Mouse (Mus musculus) midbrain, embryonic 16.5 days (tissue): ENCODE measurements around the gene Tomm22. TPM values are rescaled to one million over a fixed set of nuclear protein-coding genes. Genes with fewer than 3 reads are reported as not detected.

Experiments used
- polyA plus RNA-seq: library from polyadenylated mRNA; unstranded; fragments of >200 nt; fragmentation: Nextera tagmentation; extraction: Ambion mirVana; gene quantifications from 2 replicates; pipeline ENCODE4 v1.2.1, GENCODE M21; 2015

Gene Tomm22
- polyA plus RNA-seq, 1 experiment from 2014 or later: 237 TPM

Other genes starting within 250 kb of the Tomm22 start
- 193 and 218 TPM in 2 replicates for gene Csnk1e, start 215.3 kb upstream of the Tomm22 start, polyA plus RNA-seq
- gene Kcnj4, start 165.6 kb upstream of the Tomm22 start, polyA plus RNA-seq: not detected in 2 replicates
- gene Kdelr3, start 154.4 kb upstream of the Tomm22 start, polyA plus RNA-seq: 7.5 and 9.3 TPM in 2 replicates
- gene Ddx17, start 124.1 kb upstream of the Tomm22 start, polyA plus RNA-seq: 49.8 and 56.8 TPM in 2 replicates
- 0.51 and 0.77 TPM in 2 replicates for gene Dmc1, start 65.8 kb upstream of the Tomm22 start, polyA plus RNA-seq
- 4.0 and 5.1 TPM in 2 replicates for gene Fam227a, start 11.9 kb upstream of the Tomm22 start, polyA plus RNA-seq
- 101 and 105 TPM in 2 replicates for gene Cby1, start 11.7 kb upstream of the Tomm22 start, polyA plus RNA-seq
- gene Josd1, start 17.1 kb downstream of the Tomm22 start, polyA plus RNA-seq: 20.6 and 21.3 TPM in 2 replicates
- 51.4 and 53.6 TPM in 2 replicates for gene Gtpbp1, start 20.0 kb downstream of the Tomm22 start, polyA plus RNA-seq
- 5.7 and 6.0 TPM in 2 replicates for gene Sun2, start 71.7 kb downstream of the Tomm22 start, polyA plus RNA-seq
- gene Dnal4, start 107.0 kb downstream of the Tomm22 start, polyA plus RNA-seq: 69.0 and 76.5 TPM in 2 replicates
- gene Nptxr, start 133.9 kb downstream of the Tomm22 start, polyA plus RNA-seq: 55.0 and 62.1 TPM in 2 replicates
- 0.74 and 1.3 TPM in 2 replicates for gene Npcd, start 163.4 kb downstream of the Tomm22 start, polyA plus RNA-seq
- gene Cbx6, start 163.8 kb downstream of the Tomm22 start, polyA plus RNA-seq: 73.2 and 73.7 TPM in 2 replicates
- 3.8 and 4.2 TPM in 2 replicates for gene Apobec3, start 220.8 kb downstream of the Tomm22 start, polyA plus RNA-seq